Mouse (Mus musculus): ENCODE measurements at regions not wholly inside any gene's neighbourhood (a gene's known extent, or its start where the extent isn't known, plus 50 kb on each side); places are given as distances from the start of the nearest gene placed in this dataset.

- TF ChIP-seq EP300 (IDR thresholded peaks at IDR 0.05; ENCODE audit: insufficient read depth, low read depth, low read length) = no peak
- no peak for TF ChIP-seq CTCF (IDR thresholded peaks at IDR 0.05)
- no peak for TF ChIP-seq POLR2A (IDR thresholded peaks at IDR 0.05; ENCODE audit: insufficient read depth, low read depth, low read length)
- Histone ChIP-seq H3K9ac (ENCODE audit: low read depth, low read length) (no peak overlapping the region), H3K79me2 (replicated peaks; ENCODE audit: control insufficient read depth, insufficient read depth, low read length) (no peaks in the 10 kb centered on the region), H3K4me1 (ENCODE audit: control insufficient read depth, insufficient read depth, low read length) (no peaks in the 10 kb centered on the region), H3K36me3 (ENCODE audit: control insufficient read depth, insufficient read depth, low read length) (no peaks in the 10 kb centered on the region), H3K27ac (no peak overlapping the region), H3K4me3 (no peak overlapping the region), H3K27me3 (ENCODE audit: control insufficient read depth, insufficient read depth, low read length) (no peaks in the 10 kb centered on the region)
- WGBS = 23% methylated on average over 3 of the region's 3 CpGs
- DNase-seq = peak in 1 of 2 experiments; percentile 9
- intact Hi-C loops (cut with DNase I) = no loop called here
These were observed 540.1 kb downstream of the Dhx35 start for GRCm38 (mm10) chr2:159334711-159335110.

- Histone ChIP-seq H3K27me3 (ENCODE audit: control insufficient read depth, insufficient read depth, low read length) (no peaks in the 10 kb centered on the region), H3K9ac (ENCODE audit: low read depth, low read length) (no peak overlapping the region), H3K36me3 (ENCODE audit: control insufficient read depth, insufficient read depth, low read length) (no peaks in the 10 kb centered on the region), H3K4me1 (ENCODE audit: control insufficient read depth, insufficient read depth, low read length) (no peaks in the 10 kb centered on the region), H3K79me2 (replicated peaks; ENCODE audit: control insufficient read depth, insufficient read depth, low read length) (no peaks in the 10 kb centered on the region), H3K4me3 (no peak overlapping the region), H3K27ac (no peak overlapping the region)
- no peak for DNase-seq
- TF ChIP-seq EP300 (IDR thresholded peaks at IDR 0.05; ENCODE audit: insufficient read depth, low read depth, low read length) = no peak
- no peak for TF ChIP-seq POLR2A (IDR thresholded peaks at IDR 0.05; ENCODE audit: insufficient read depth, low read depth, low read length)
- TF ChIP-seq CTCF (IDR thresholded peaks at IDR 0.05) = no peak
- WGBS = 72% methylated on average over 2 of the region's 2 CpGs
- intact Hi-C loops (cut with DNase I) = no loop called here
These were observed 542.0 kb downstream of the Dhx35 start for GRCm38 (mm10) chr2:159336646-159337045.

- no peak for DNase-seq
- Histone ChIP-seq H3K27me3 (ENCODE audit: control insufficient read depth, insufficient read depth, low read length) (no peaks in the 10 kb centered on the region), H3K79me2 (replicated peaks; ENCODE audit: control insufficient read depth, insufficient read depth, low read length) (no peaks in the 10 kb centered on the region), H3K9ac (ENCODE audit: low read depth, low read length) (no peak overlapping the region), H3K36me3 (ENCODE audit: control insufficient read depth, insufficient read depth, low read length) (no peaks in the 10 kb centered on the region), H3K4me1 (ENCODE audit: control insufficient read depth, insufficient read depth, low read length) (no peaks in the 10 kb centered on the region), H3K4me3 (no peak overlapping the region), H3K27ac (no peak overlapping the region)
- TF ChIP-seq EP300 (IDR thresholded peaks at IDR 0.05; ENCODE audit: insufficient read depth, low read depth, low read length) = no peak
- no peak for TF ChIP-seq CTCF (IDR thresholded peaks at IDR 0.05)
- no peak for TF ChIP-seq POLR2A (IDR thresholded peaks at IDR 0.05; ENCODE audit: insufficient read depth, low read depth, low read length)
- WGBS = 33% methylated on average over 5 of the region's 5 CpGs
- intact Hi-C loops (cut with DNase I) = no loop called here
These were observed 549.3 kb downstream of the Dhx35 start for GRCm38 (mm10) chr2:159343624-159344560.

- H3K36me3 ChIP-seq (ENCODE audit: control insufficient read depth, insufficient read depth, low read length) = no peaks in the 10 kb centered on the region
These were observed 559.6 kb downstream of the Dhx35 start for GRCm38 (mm10) chr2:159354247-159354646.

GRCm38 (mm10) chr2:159356503-159356902 lies 561.9 kb downstream of the Dhx35 start:
- Histone ChIP-seq H3K27ac (no peak overlapping the region), H3K4me3 (no peak overlapping the region), H3K79me2 (replicated peaks; ENCODE audit: control insufficient read depth, insufficient read depth, low read length) (no peaks in the 10 kb centered on the region), H3K36me3 (ENCODE audit: control insufficient read depth, insufficient read depth, low read length) (no peaks in the 10 kb centered on the region), H3K4me1 (ENCODE audit: control insufficient read depth, insufficient read depth, low read length) (peaks cover 3% of the 10 kb centered on the region), H3K9ac (ENCODE audit: low read depth, low read length) (no peak overlapping the region), H3K27me3 (ENCODE audit: control insufficient read depth, insufficient read depth, low read length) (no peaks in the 10 kb centered on the region)
- peak in 1 of 2 experiments; percentile 47 for DNase-seq
- no peak; the same call in 1 of the 2 replicates for TF ChIP-seq POLR2A (IDR thresholded peaks at IDR 0.05; ENCODE audit: insufficient read depth, low read depth, low read length)
- peak; percentile 20; the same call in 1 of the 2 replicates for TF ChIP-seq EP300 (IDR thresholded peaks at IDR 0.05; ENCODE audit: insufficient read depth, low read depth, low read length)
- no peak for TF ChIP-seq CTCF (IDR thresholded peaks at IDR 0.05)
- 12% methylated on average over 5 of the region's 5 CpGs for WGBS
- intact Hi-C loops (cut with DNase I) = loop anchor here (5.0 kb wide), 1 partner anchor 161 kb away; no protein-coding TSS in a partner anchor

More at GRCm38 (mm10) chr2:159354247-159354646, 559.6 kb downstream of the Dhx35 start:
- Histone ChIP-seq H3K27ac (no peak overlapping the region), H3K27me3 (ENCODE audit: control insufficient read depth, insufficient read depth, low read length) (no peaks in the 10 kb centered on the region), H3K4me3 (no peak overlapping the region), H3K4me1 (ENCODE audit: control insufficient read depth, insufficient read depth, low read length) (peaks cover 3% of the 10 kb centered on the region), H3K9ac (ENCODE audit: low read depth, low read length) (no peak overlapping the region), H3K79me2 (replicated peaks; ENCODE audit: control insufficient read depth, insufficient read depth, low read length) (no peaks in the 10 kb centered on the region)
- 31% methylated on average over 2 of the region's 2 CpGs for WGBS
- DNase-seq = peak in 1 of 2 experiments; percentile 24
- intact Hi-C loops (cut with DNase I) = no loop called here
- TF ChIP-seq CTCF (IDR thresholded peaks at IDR 0.05) (no peak), EP300 (IDR thresholded peaks at IDR 0.05; ENCODE audit: insufficient read depth, low read depth, low read length) (0 out of 2 replicates have a peak, but pooled peaks have one; percentile 32)

GRCm38 (mm10) chr2:159361371-159361770 lies 566.8 kb downstream of the Dhx35 start:
- no peak overlapping the region for H3K9ac ChIP-seq (ENCODE audit: low read depth, low read length)
- no peaks in the 10 kb centered on the region for H3K79me2 ChIP-seq (replicated peaks; ENCODE audit: control insufficient read depth, insufficient read depth, low read length)
- intact Hi-C loops (cut with DNase I) = no loop called here
- H3K27me3 ChIP-seq (ENCODE audit: control insufficient read depth, insufficient read depth, low read length) = no peaks in the 10 kb centered on the region
- no peaks in the 10 kb centered on the region for H3K4me1 ChIP-seq (ENCODE audit: control insufficient read depth, insufficient read depth, low read length)
- H3K27ac ChIP-seq = no peak overlapping the region
- no peak overlapping the region for H3K4me3 ChIP-seq
- 21% methylated on average over 3 of the region's 3 CpGs for WGBS
- TF ChIP-seq EP300 (IDR thresholded peaks at IDR 0.05; ENCODE audit: insufficient read depth, low read depth, low read length) (no peak), CTCF (IDR thresholded peaks at IDR 0.05) (no peak), POLR2A (IDR thresholded peaks at IDR 0.05; ENCODE audit: insufficient read depth, low read depth, low read length) (no peak)
- no peaks in the 10 kb centered on the region for H3K36me3 ChIP-seq (ENCODE audit: control insufficient read depth, insufficient read depth, low read length)
- no peak for DNase-seq
